Mouse (Mus musculus): ENCODE data around the gene Ubash3b. TPM values are rescaled to one million over a fixed set of nuclear protein-coding genes. Genes with fewer than 3 reads are reported as not detected.

The Ubash3b gene
- total and polyA plus RNA-seq, 2 experiments from 2014 or later = 23.8 to 25.4 TPM

DNA sequence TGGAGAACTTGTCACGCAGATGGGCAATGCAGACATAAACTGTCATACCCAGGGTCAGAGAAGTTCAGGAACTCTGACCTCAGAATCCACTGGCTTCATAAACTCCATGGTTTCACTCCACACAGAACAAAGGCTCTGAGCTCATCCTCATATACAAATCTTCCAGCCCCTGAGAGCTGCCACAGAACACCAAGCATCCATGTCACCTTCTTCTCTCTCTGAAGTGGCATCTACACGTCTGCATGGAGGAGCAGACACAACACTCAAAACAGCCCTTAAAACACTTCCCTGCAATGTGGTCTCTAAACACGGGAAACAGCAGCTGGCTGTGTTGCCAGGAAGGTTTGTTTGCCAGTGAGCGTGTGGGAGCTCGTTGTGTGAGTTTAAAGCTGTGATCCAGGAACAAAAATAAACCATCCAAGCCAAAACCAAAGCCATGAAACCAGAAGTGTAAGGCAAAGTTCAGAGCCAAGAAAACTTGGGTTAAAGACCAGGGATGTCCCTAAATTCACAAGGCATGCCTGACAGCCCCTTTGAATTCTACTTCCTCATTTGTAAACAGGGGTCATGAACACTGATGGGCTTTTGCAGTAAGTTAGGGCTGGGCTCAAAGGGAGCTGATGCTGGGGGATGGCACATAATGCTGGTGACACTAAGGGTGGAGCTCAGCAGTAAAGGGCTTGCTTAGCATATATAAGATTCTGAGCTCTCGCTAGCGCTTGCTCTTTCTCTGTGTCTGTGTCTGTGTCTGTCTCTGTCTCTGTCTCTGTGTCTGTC lies 24.6 kb downstream of the Ubash3b start:
- Histone ChIP-seq H3K4me1 (ENCODE audit: insufficient read depth) (no peaks in the 10 kb centered on the region), H3K27ac (ENCODE audit: low read depth, low read length) (0 out of 2 replicates have a peak overlapping the region, but pooled peaks have one; percentile 35), H3K9ac (no peak overlapping the region), H3K9me3 (ENCODE audit: low read length) (no peaks in the 10 kb centered on the region), H3K4me3 (ENCODE audit: low read depth, low read length) (no peak overlapping the region), H3K36me3 (ENCODE audit: insufficient read depth) (no peaks in the 10 kb centered on the region), H3K27me3 (ENCODE audit: insufficient read depth, low read length) (no peaks in the 10 kb centered on the region), H3K4me2 (ENCODE audit: low read depth) (no peak overlapping the region)
- TF ChIP-seq CTCF (IDR thresholded peaks at IDR 0.05; ENCODE audit: low read depth) = no peak
- ATAC-seq (0 out of 2 replicates have a peak, but pooled peaks have one; percentile 6), DNase-seq (no peak)
- 54% methylated on average over 7 of the region's 7 CpGs for WGBS

DNA sequence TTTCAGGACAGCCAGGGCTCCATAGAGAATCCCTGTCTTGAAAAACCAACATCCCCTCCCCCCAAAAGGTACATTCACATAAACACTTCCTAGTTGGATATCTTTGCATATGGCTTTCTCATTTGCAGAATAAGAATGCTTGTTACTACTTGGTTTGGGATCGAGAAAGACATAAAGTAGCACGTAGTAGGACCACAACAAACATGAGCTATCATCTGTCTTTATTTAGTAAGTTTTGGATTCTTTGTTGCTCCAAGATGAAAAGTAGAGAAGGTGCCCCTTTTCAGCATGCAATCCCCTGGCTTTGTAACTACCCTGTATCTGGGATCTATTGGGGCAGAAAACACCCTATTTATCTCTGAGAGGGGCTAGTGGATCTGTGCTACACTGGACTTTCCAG lies 25.2 kb downstream of the Ubash3b start:
- Histone ChIP-seq H3K27ac (ENCODE audit: low read depth, low read length) (0 out of 2 replicates have a peak overlapping the region, but pooled peaks have one; percentile 35), H3K9ac (no peak overlapping the region), H3K4me3 (ENCODE audit: low read depth, low read length) (no peak overlapping the region), H3K36me3 (ENCODE audit: insufficient read depth) (no peaks in the 10 kb centered on the region), H3K27me3 (ENCODE audit: insufficient read depth, low read length) (no peaks in the 10 kb centered on the region), H3K9me3 (ENCODE audit: low read length) (no peaks in the 10 kb centered on the region), H3K4me1 (ENCODE audit: insufficient read depth) (no peaks in the 10 kb centered on the region), H3K4me2 (ENCODE audit: low read depth) (no peak overlapping the region)
- WGBS = 92% methylated on average over 2 of the region's 2 CpGs
- no peak for ATAC-seq
- TF ChIP-seq CTCF (IDR thresholded peaks at IDR 0.05; ENCODE audit: low read depth) = no peak
- no peak for DNase-seq

DNA sequence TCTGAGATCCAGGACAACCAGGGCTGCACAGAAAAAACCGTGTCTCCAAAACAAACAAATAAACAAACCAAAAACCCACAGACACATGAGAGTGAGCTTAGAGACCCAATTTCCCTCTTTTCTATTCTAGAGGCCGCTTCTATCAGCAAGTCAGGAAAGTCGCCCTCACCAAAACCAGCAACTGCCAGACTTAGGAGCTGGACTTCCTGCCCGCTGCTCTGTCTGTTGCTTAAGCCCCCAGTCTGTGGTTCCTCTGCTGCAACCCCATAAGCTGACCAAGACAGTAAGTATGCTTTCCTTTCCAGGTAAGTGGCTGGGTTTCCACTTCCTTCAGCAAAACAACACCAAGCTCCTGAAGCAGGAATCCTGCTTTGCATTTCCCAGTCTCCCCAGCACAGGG lies 26.6 kb downstream of the Ubash3b start:
- WGBS = 84% methylated on average over 4 of the region's 4 CpGs
- ATAC-seq (no peak), DNase-seq (no peak)
- Histone ChIP-seq H3K36me3 (ENCODE audit: insufficient read depth) (no peaks in the 10 kb centered on the region), H3K9ac (no peak overlapping the region), H3K27me3 (ENCODE audit: insufficient read depth, low read length) (no peaks in the 10 kb centered on the region), H3K4me3 (ENCODE audit: low read depth, low read length) (no peak overlapping the region), H3K4me1 (ENCODE audit: insufficient read depth) (no peaks in the 10 kb centered on the region), H3K27ac (ENCODE audit: low read depth, low read length) (no peak overlapping the region), H3K9me3 (ENCODE audit: low read length) (no peaks in the 10 kb centered on the region), H3K4me2 (ENCODE audit: low read depth) (no peak overlapping the region)
- TF ChIP-seq CTCF (IDR thresholded peaks at IDR 0.05; ENCODE audit: low read depth) = no peak

DNA sequence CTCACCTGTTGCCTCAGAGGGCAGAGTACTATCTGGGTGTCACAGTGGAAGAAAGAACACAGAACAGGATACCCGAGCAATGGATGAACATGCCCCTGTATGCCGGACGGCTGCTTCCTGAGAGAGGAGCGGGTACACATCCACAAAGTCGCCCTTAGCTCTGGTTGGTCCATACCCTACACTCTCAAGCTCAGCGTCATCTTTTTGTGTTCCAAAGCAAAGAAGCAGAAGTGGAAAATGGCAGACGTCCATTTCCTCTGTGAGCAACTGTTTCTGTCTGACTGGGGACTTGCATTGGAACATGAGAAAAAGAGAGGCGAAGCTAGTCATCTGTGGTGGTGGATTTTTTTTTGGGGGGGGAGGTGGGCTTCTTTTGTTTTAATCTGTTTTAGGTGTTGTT lies 30.9 kb downstream of the Ubash3b start:
- H3K27ac ChIP-seq (ENCODE audit: low read depth, low read length) = no peak overlapping the region
- no peaks in the 10 kb centered on the region for H3K9me3 ChIP-seq (ENCODE audit: low read length)
- no peaks in the 10 kb centered on the region for H3K4me1 ChIP-seq (ENCODE audit: insufficient read depth)
- 72% methylated on average over 8 of the region's 8 CpGs for WGBS
- H3K4me2 ChIP-seq (ENCODE audit: low read depth) = no peak overlapping the region
- DNase-seq (no peak), ATAC-seq (peak; percentile 32; the same call in 1 of the 2 replicates)
- no peak overlapping the region for H3K4me3 ChIP-seq (ENCODE audit: low read depth, low read length)
- no peak for TF ChIP-seq CTCF (IDR thresholded peaks at IDR 0.05; ENCODE audit: low read depth)
- H3K27me3 ChIP-seq (ENCODE audit: insufficient read depth, low read length) = no peaks in the 10 kb centered on the region
- H3K36me3 ChIP-seq (ENCODE audit: insufficient read depth) = no peaks in the 10 kb centered on the region
- H3K9ac ChIP-seq = no peak overlapping the region

DNA sequence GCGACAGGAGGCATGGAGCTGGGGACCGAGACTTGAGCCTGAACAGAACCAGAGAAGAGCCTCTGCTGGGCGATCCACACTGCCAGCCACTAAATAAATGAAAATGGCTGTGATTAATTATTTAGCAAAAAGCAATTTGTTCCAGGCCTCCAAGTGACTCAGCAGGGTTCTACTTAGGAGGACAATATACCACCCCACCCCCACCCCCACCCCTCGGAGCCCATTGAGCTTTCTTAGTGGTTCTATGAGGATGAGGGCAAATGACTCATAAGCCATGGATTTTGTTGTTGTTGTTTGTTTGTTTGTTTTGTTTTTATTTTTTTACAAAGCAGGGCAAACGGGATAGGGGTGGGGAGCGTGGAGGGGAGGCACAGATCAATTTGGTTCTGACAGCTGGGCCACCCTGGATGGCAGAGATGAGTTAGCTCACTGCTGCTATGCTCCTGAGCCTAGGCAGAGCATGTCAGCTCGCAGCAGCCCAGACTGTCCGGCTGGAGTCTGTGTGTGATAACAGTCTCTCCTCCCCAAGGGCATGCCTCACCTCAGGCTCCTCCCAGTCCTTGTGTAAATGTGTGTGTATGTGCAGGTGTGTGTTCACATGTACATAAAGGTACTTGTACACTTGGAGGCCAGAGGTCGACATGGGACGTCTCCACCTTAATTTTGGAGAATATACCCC lies 31.6 kb downstream of the Ubash3b start:
- ATAC-seq (no peak), DNase-seq (no peak)
- 62% methylated on average over 10 of the region's 10 CpGs for WGBS
- Histone ChIP-seq H3K9ac (no peak overlapping the region), H3K9me3 (ENCODE audit: low read length) (no peaks in the 10 kb centered on the region), H3K27ac (ENCODE audit: low read depth, low read length) (no peak overlapping the region), H3K4me3 (ENCODE audit: low read depth, low read length) (no peak overlapping the region), H3K27me3 (ENCODE audit: insufficient read depth, low read length) (no peaks in the 10 kb centered on the region), H3K4me1 (ENCODE audit: insufficient read depth) (no peaks in the 10 kb centered on the region), H3K36me3 (ENCODE audit: insufficient read depth) (no peaks in the 10 kb centered on the region), H3K4me2 (ENCODE audit: low read depth) (no peak overlapping the region)
- no peak for TF ChIP-seq CTCF (IDR thresholded peaks at IDR 0.05; ENCODE audit: low read depth)

DNA sequence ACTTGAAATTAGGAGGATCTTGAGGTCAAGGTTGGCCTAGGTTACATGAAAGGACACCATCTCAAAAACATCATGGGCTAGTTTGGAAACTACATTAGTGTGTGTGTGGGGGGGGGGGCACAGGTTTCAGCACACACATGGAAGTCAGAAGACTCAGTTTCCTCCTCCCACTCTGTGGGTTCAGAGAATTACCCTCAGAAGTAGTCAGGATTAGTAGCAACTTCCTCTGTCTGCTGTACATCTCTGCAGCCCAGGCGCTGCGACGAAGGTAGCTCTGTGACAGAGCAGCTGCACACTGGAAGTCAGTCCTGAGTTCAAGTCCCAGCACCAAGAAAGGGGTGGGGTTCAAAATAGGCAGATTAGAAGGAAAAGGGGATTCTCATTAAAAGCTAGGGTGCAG lies 32.2 kb downstream of the Ubash3b start:
- TF ChIP-seq CTCF (IDR thresholded peaks at IDR 0.05; ENCODE audit: low read depth) = no peak
- H3K36me3 ChIP-seq (ENCODE audit: insufficient read depth) = no peaks in the 10 kb centered on the region
- no peak overlapping the region for H3K4me2 ChIP-seq (ENCODE audit: low read depth)
- no peak for ATAC-seq
- H3K4me3 ChIP-seq (ENCODE audit: low read depth, low read length) = no peak overlapping the region
- 92% methylated on average over 3 of the region's 3 CpGs for WGBS
- no peak overlapping the region for H3K9ac ChIP-seq
- H3K27me3 ChIP-seq (ENCODE audit: insufficient read depth, low read length) = no peaks in the 10 kb centered on the region
- no peak overlapping the region for H3K27ac ChIP-seq (ENCODE audit: low read depth, low read length)
- DNase-seq = no peak
- H3K4me1 ChIP-seq (ENCODE audit: insufficient read depth) = no peaks in the 10 kb centered on the region
- no peaks in the 10 kb centered on the region for H3K9me3 ChIP-seq (ENCODE audit: low read length)

DNA sequence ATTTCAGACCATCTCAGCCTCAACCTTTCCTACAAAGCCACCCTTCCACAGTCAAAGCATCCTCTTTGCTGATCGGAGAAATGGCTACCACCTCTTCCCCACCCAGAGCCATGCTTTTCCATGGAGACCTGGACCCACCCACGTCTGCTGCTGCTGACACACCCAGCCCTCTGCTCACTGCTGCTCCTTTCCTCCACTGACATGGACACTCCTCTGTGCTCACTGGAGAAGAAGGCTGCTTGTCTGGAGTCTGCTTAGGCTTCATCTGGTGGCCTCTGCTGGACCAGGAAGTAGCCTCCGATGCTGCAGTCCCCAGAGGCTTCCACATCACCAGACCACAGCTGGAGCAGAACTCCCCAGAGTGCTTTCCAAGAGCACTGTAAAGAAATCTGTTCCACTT lies 34.8 kb downstream of the Ubash3b start:
- TF ChIP-seq CTCF (IDR thresholded peaks at IDR 0.05; ENCODE audit: low read depth) = no peak
- ATAC-seq = no peak
- Histone ChIP-seq H3K4me3 (ENCODE audit: low read depth, low read length) (no peak overlapping the region), H3K9ac (no peak overlapping the region), H3K36me3 (ENCODE audit: insufficient read depth) (no peaks in the 10 kb centered on the region), H3K27ac (ENCODE audit: low read depth, low read length) (no peak overlapping the region), H3K9me3 (ENCODE audit: low read length) (no peaks in the 10 kb centered on the region), H3K4me1 (ENCODE audit: insufficient read depth) (peaks cover 6% of the 10 kb centered on the region; the same call in 1 of the 2 replicates), H3K27me3 (ENCODE audit: insufficient read depth, low read length) (no peaks in the 10 kb centered on the region), H3K4me2 (ENCODE audit: low read depth) (no peak overlapping the region)
- no peak for DNase-seq
- 93% methylated on average over 3 of the region's 3 CpGs for WGBS
